Mouse (Mus musculus): ENCODE data around the gene Astl. TPM values are rescaled to one million over a fixed set of nuclear protein-coding genes. Genes with fewer than 3 reads are reported as not detected.

Gene Astl
- polyA plus RNA-seq, 1 experiment from 2014 or later, result not detected

DNA sequence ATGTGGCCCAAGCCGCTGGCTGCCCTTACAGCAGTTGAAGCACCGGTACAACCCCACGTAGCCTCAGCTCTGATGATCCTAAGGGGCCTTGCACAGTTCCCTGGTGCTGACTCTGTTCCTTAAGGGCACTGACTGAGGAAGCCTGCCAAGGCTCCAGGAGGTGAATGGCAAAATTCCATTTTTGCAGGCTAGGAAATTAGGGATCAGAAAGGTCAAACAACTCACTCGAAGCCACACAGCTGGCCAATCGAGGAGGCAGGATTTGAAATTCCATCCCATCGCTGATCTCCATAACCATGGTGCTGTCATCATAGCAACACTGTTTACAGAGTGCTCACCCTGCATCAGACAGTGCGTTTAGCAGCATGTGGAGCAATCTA, 40.2 kb downstream of the Astl start:
- H3K9ac ChIP-seq (replicated peaks), result no peak overlapping the region
- no peaks in the 10 kb centered on the region for H3K36me3 ChIP-seq (replicated peaks; ENCODE audit: insufficient read depth, low read length)
- TF ChIP-seq EP300 (IDR thresholded peaks at IDR 0.05; ENCODE audit: low read depth), result no peak
- TF ChIP-seq CTCF (IDR thresholded peaks at IDR 0.05; ENCODE audit: low read depth), result no peak
- DNase-seq, result no peak
- H3K4me3 ChIP-seq (ENCODE audit: low read depth, low read length), result no peak overlapping the region
- peaks cover 28% of the 10 kb centered on the region for H3K4me1 ChIP-seq (ENCODE audit: insufficient read depth)
- no peaks in the 10 kb centered on the region for H3K27me3 ChIP-seq (ENCODE audit: insufficient read depth, low read length)
- no peak overlapping the region for H3K27ac ChIP-seq (ENCODE audit: low read depth)
- no peak for ATAC-seq
- H3K9me3 ChIP-seq (ENCODE audit: low read length), result no peaks in the 10 kb centered on the region
- WGBS (ENCODE audit: insufficient replicate concordance), result 59% methylated on average over 7 of the region's 7 CpGs
- no peak overlapping the region for H3K4me2 ChIP-seq (ENCODE audit: low read depth, low read length)

DNA sequence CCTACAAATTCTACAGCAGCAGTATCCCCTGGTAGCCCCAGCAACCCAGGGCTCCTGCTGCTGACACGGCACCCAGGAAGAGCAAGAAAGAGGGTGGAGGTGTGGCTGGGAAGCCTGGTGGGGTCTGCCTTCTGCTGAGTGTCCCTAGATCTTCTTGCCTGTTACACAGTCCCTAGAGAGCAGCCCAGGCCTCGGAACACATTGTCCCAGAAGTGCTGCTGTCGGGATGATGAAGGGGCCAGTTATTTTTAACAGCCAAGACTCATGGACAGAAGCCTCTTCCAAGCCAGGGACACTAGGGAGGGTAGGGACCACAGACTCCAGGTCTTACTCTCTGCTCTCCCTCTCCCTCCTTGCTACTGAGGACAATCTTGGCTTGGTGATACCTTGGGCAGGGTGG, 40.8 kb downstream of the Astl start:
- H3K9ac ChIP-seq (replicated peaks), result no peak overlapping the region
- TF ChIP-seq EP300 (IDR thresholded peaks at IDR 0.05; ENCODE audit: low read depth) (no peak), CTCF (IDR thresholded peaks at IDR 0.05; ENCODE audit: low read depth) (no peak)
- 84% methylated on average over 3 of the region's 3 CpGs for WGBS (ENCODE audit: insufficient replicate concordance)

DNA sequence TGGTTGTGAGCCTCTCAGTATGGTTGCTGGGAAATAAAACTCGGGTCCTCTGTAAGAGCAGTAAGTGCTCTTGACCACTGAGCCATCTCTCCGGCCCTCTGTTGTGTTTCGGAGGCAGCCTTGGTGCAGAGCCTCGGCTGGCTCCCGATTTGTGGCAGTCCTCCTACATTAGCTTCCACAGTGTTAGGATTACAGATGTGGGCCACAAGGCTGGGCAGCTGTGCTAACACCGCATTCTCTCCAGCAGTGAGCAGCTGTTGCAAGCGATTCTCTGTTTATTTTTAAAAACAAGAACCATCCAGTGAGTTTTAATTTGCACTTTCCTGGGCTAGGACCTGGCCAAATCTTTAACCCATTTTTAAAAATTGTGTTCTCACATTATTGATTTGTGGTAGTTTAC, 45.4 kb downstream of the Astl start:
- H3K36me3 ChIP-seq (replicated peaks; ENCODE audit: insufficient read depth, low read length), result no peaks in the 10 kb centered on the region
- H3K4me1 ChIP-seq (ENCODE audit: insufficient read depth), result no peaks in the 10 kb centered on the region
- no peak for DNase-seq
- no peak for ATAC-seq
- no peaks in the 10 kb centered on the region for H3K27me3 ChIP-seq (ENCODE audit: insufficient read depth, low read length)
- WGBS (ENCODE audit: insufficient replicate concordance), result 64% methylated on average over 7 of the region's 7 CpGs
- no peak overlapping the region for H3K27ac ChIP-seq (ENCODE audit: low read depth)
- H3K4me2 ChIP-seq (ENCODE audit: low read depth, low read length), result no peak overlapping the region
- no peak overlapping the region for H3K9ac ChIP-seq (replicated peaks)
- no peak overlapping the region for H3K4me3 ChIP-seq (ENCODE audit: low read depth, low read length)
- H3K9me3 ChIP-seq (ENCODE audit: low read length), result no peaks in the 10 kb centered on the region
- TF ChIP-seq EP300 (IDR thresholded peaks at IDR 0.05; ENCODE audit: low read depth), result no peak

More for the DNA sequence above, 40.8 kb downstream of the Astl start:
- Histone ChIP-seq H3K9me3 (ENCODE audit: low read length) (no peaks in the 10 kb centered on the region), H3K27me3 (ENCODE audit: insufficient read depth, low read length) (no peaks in the 10 kb centered on the region), H3K4me3 (ENCODE audit: low read depth, low read length) (no peak overlapping the region), H3K4me1 (ENCODE audit: insufficient read depth) (peaks cover 24% of the 10 kb centered on the region), H3K36me3 (replicated peaks; ENCODE audit: insufficient read depth, low read length) (no peaks in the 10 kb centered on the region), H3K4me2 (ENCODE audit: low read depth, low read length) (no peak overlapping the region), H3K27ac (ENCODE audit: low read depth) (no peak overlapping the region)
- DNase-seq, result no peak
- no peak for ATAC-seq

DNA sequence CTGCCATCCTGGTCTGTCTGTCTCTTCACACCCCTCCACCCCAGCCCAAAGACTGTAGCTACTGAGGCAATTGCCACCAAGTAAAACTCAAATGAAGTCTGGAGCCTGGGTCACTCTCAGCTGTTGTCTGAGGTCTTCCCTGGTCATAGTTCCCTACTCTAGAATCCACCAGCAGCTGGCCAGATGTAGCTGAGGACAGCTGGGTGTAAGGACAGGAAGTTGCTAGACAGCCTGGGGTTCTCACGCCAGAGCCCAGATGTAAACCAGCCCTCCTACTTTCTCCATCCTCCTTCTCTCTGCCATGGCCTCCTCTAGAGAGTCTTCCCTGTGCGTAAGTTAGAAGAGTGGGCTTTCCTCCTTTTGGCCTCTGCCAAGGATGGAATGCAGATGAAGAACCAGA, 49.1 kb downstream of the Astl start:
- H3K4me3 ChIP-seq (ENCODE audit: low read depth, low read length), result no peak overlapping the region
- no peak overlapping the region for H3K27ac ChIP-seq (ENCODE audit: low read depth)
- no peak for DNase-seq
- TF ChIP-seq EP300 (IDR thresholded peaks at IDR 0.05; ENCODE audit: low read depth) (no peak), CTCF (IDR thresholded peaks at IDR 0.05; ENCODE audit: low read depth) (no peak)
- H3K4me2 ChIP-seq (ENCODE audit: low read depth, low read length), result no peak overlapping the region
- 56% methylated on average over 2 of the region's 2 CpGs for WGBS (ENCODE audit: insufficient replicate concordance)
- H3K27me3 ChIP-seq (ENCODE audit: insufficient read depth, low read length), result no peaks in the 10 kb centered on the region
- no peaks in the 10 kb centered on the region for H3K36me3 ChIP-seq (replicated peaks; ENCODE audit: insufficient read depth, low read length)
- ATAC-seq, result no peak
- peaks cover 5% of the 10 kb centered on the region; the same call in 1 of the 2 replicates for H3K4me1 ChIP-seq (ENCODE audit: insufficient read depth)
- no peaks in the 10 kb centered on the region for H3K9me3 ChIP-seq (ENCODE audit: low read length)
- H3K9ac ChIP-seq (replicated peaks), result no peak overlapping the region

DNA sequence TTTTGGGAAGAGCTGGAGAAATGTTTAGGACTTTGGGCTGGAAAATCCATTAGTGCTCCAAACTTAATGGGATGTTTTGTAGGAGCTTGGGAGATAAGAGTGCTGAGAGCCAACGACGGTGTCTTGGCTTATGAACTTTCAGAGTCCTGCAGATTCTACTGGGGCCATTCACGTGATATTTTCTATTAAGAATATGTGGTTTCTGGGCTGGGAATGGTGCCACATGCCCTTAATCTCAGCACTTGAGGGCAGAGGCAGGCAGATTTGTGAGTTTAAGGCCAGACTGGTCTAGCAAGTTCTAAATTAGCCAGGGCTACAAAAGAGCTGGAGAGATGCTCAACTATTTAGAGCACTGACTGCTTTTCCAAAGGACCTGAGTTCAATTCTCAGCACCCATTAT, 51.9 kb downstream of the Astl start:
- Histone ChIP-seq H3K27ac (ENCODE audit: low read depth) (no peak overlapping the region), H3K4me1 (ENCODE audit: insufficient read depth) (peaks cover 8% of the 10 kb centered on the region; the same call in 1 of the 2 replicates), H3K27me3 (ENCODE audit: insufficient read depth, low read length) (no peaks in the 10 kb centered on the region), H3K4me2 (ENCODE audit: low read depth, low read length) (no peak overlapping the region), H3K9me3 (ENCODE audit: low read length) (no peaks in the 10 kb centered on the region), H3K4me3 (ENCODE audit: low read depth, low read length) (no peak overlapping the region), H3K36me3 (replicated peaks; ENCODE audit: insufficient read depth, low read length) (no peaks in the 10 kb centered on the region), H3K9ac (replicated peaks) (no peak overlapping the region)
- no peak for TF ChIP-seq EP300 (IDR thresholded peaks at IDR 0.05; ENCODE audit: low read depth)
- TF ChIP-seq CTCF (IDR thresholded peaks at IDR 0.05; ENCODE audit: low read depth), result no peak
- no peak for ATAC-seq
- 66% methylated on average over 3 of the region's 3 CpGs for WGBS (ENCODE audit: insufficient replicate concordance)
- DNase-seq, result no peak

DNA sequence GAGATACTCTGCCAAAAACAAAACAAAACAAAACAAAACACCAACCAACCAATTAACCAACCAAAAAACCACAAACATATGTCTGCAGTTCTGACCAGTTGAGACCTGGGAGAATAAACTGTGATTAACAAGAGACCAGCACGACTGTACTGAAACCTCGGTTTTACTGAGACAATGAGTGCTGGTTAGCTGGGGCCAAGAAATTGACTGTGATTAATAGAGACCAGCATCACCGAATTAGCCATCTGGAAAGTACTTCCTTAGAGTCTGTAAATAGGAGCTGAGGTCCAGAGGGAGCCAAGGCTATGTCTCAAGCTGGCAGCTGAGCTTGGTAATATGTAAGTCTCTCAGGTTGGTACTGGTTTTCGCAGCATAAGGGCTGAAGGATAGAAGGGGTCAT, 52.4 kb downstream of the Astl start:
- Histone ChIP-seq H3K9ac (replicated peaks) (no peak overlapping the region), H3K27ac (ENCODE audit: low read depth) (no peak overlapping the region), H3K27me3 (ENCODE audit: insufficient read depth, low read length) (no peaks in the 10 kb centered on the region), H3K36me3 (replicated peaks; ENCODE audit: insufficient read depth, low read length) (no peaks in the 10 kb centered on the region), H3K9me3 (ENCODE audit: low read length) (no peaks in the 10 kb centered on the region), H3K4me2 (ENCODE audit: low read depth, low read length) (no peak overlapping the region), H3K4me1 (ENCODE audit: insufficient read depth) (peaks cover 8% of the 10 kb centered on the region; the same call in 1 of the 2 replicates), H3K4me3 (ENCODE audit: low read depth, low read length) (no peak overlapping the region)
- TF ChIP-seq EP300 (IDR thresholded peaks at IDR 0.05; ENCODE audit: low read depth) (no peak), CTCF (IDR thresholded peaks at IDR 0.05; ENCODE audit: low read depth) (no peak)
- ATAC-seq, result no peak
- WGBS (ENCODE audit: insufficient replicate concordance), result 68% methylated on average over 4 of the region's 4 CpGs
- DNase-seq, result no peak

DNA sequence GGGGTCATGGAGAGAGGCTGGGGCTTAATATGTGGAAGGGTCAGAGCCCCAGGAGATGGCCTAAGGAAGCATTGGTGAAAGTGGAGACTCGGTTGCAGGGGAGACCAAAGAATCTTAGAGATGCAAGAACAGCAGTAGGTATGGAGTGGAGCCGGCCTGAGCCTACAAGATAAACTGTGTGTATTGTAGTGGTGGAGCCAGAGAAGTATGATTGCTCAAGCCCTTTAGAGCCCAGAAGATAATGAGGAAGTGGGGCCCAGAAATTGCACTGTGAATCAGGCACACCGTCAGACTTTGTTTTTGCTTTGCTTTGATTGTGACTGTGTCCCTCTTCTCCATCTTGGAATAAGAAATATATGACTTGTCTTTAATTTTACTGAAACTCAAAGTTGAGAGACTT, 52.9 kb downstream of the Astl start:
- no peak overlapping the region for H3K4me3 ChIP-seq (ENCODE audit: low read depth, low read length)
- H3K27me3 ChIP-seq (ENCODE audit: insufficient read depth, low read length), result no peaks in the 10 kb centered on the region
- no peak overlapping the region for H3K27ac ChIP-seq (ENCODE audit: low read depth)
- no peak for TF ChIP-seq CTCF (IDR thresholded peaks at IDR 0.05; ENCODE audit: low read depth)
- no peak for TF ChIP-seq EP300 (IDR thresholded peaks at IDR 0.05; ENCODE audit: low read depth)
- H3K4me2 ChIP-seq (ENCODE audit: low read depth, low read length), result no peak overlapping the region
- DNase-seq, result no peak
- ATAC-seq, result no peak
- no peak overlapping the region for H3K9ac ChIP-seq (replicated peaks)
- peaks cover 8% of the 10 kb centered on the region; the same call in 1 of the 2 replicates for H3K4me1 ChIP-seq (ENCODE audit: insufficient read depth)
- H3K36me3 ChIP-seq (replicated peaks; ENCODE audit: insufficient read depth, low read length), result no peaks in the 10 kb centered on the region
- WGBS (ENCODE audit: insufficient replicate concordance), result 28% methylated on average over 3 of the region's 3 CpGs
- H3K9me3 ChIP-seq (ENCODE audit: low read length), result no peaks in the 10 kb centered on the region
